Mouse (Mus musculus): ENCODE data around the gene Stard5. TPM values are rescaled to one million over a fixed set of nuclear protein-coding genes. Genes with fewer than 3 reads are reported as not detected.

Gene Stard5
- polyA plus RNA-seq, 1 experiment from 2014 or later, result 8.1 TPM

DNA sequence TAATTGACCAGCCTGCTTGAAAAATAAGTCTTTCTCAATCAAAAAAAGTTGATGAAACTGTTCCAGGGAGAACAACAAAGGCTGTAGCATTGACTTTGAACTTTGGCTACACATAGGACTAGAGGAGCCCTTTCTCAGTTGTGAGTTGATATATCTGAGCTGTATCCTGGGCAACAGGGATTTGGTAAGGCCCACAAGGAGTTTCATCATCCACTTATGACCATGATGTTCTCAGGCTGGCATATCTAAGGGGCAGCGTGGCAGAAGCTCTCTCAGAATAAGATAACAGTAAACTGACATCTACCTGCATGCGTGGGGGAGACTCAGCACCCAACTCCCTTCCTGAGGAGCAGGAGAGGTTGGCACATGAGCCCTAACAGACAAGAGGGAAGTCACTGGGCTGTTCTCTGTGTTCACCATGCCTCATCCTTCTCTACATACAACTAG, 21.9 kb downstream of the Stard5 start:
- no peak for ATAC-seq
- Histone ChIP-seq H3K4me2 (ENCODE audit: low read length) (no peak overlapping the region), H3K36me3 (ENCODE audit: control insufficient read depth, insufficient read depth, low read length) (no peaks in the 10 kb centered on the region), H3K27ac (ENCODE audit: low read depth, low read length) (no peak overlapping the region), H3K9ac (ENCODE audit: low read length) (no peak overlapping the region), H3K9me3 (replicated peaks; ENCODE audit: control insufficient read depth, low read length) (no peaks in the 10 kb centered on the region), H3K4me3 (ENCODE audit: low read depth, low read length) (no peak overlapping the region), H3K27me3 (replicated peaks; ENCODE audit: control insufficient read depth, insufficient read depth, low read length) (no peaks in the 10 kb centered on the region), H3K4me1 (ENCODE audit: control insufficient read depth, insufficient read depth, low read length) (no peaks in the 10 kb centered on the region)
- 89% methylated on average over 2 of the region's 2 CpGs for WGBS
- no peak for DNase-seq (ENCODE audit: low spot score)

- H3K27ac ChIP-seq (ENCODE audit: low read depth, low read length), result no peak overlapping the region
- DNase-seq (ENCODE audit: low spot score) (no peak), ATAC-seq (no peak)
- no peak overlapping the region for H3K4me2 ChIP-seq (ENCODE audit: low read length)
- no peaks in the 10 kb centered on the region for H3K27me3 ChIP-seq (replicated peaks; ENCODE audit: control insufficient read depth, insufficient read depth, low read length)
- no peak overlapping the region for H3K4me3 ChIP-seq (ENCODE audit: low read depth, low read length)
- H3K36me3 ChIP-seq (ENCODE audit: control insufficient read depth, insufficient read depth, low read length), result no peaks in the 10 kb centered on the region
- H3K9me3 ChIP-seq (replicated peaks; ENCODE audit: control insufficient read depth, low read length), result no peaks in the 10 kb centered on the region
- no peak overlapping the region for H3K9ac ChIP-seq (ENCODE audit: low read length)
- H3K4me1 ChIP-seq (ENCODE audit: control insufficient read depth, insufficient read depth, low read length), result no peaks in the 10 kb centered on the region
- 85% methylated on average over 2 of the region's 2 CpGs for WGBS
These were observed 22.4 kb downstream of the Stard5 start for GRCm38 (mm10) chr7:83654196-83654595.

GRCm38 (mm10) chr7:83654938-83655630, 23.3 kb downstream of the Stard5 start:
- Histone ChIP-seq H3K27me3 (replicated peaks; ENCODE audit: control insufficient read depth, insufficient read depth, low read length) (no peaks in the 10 kb centered on the region), H3K36me3 (ENCODE audit: control insufficient read depth, insufficient read depth, low read length) (no peaks in the 10 kb centered on the region), H3K4me1 (ENCODE audit: control insufficient read depth, insufficient read depth, low read length) (no peaks in the 10 kb centered on the region), H3K27ac (ENCODE audit: low read depth, low read length) (no peak overlapping the region), H3K4me2 (ENCODE audit: low read length) (no peak overlapping the region), H3K4me3 (ENCODE audit: low read depth, low read length) (no peak overlapping the region), H3K9me3 (replicated peaks; ENCODE audit: control insufficient read depth, low read length) (no peaks in the 10 kb centered on the region), H3K9ac (ENCODE audit: low read length) (no peak overlapping the region)
- ATAC-seq, result no peak
- WGBS, result 79% methylated on average over 5 of the region's 5 CpGs
- no peak for DNase-seq (ENCODE audit: low spot score)

GRCm38 (mm10) chr7:83658716-83659115, 27.0 kb downstream of the Stard5 start:
- DNase-seq (ENCODE audit: low spot score) (no peak), ATAC-seq (peak; percentile 12; the same call in 1 of the 2 replicates)
- H3K36me3 ChIP-seq (ENCODE audit: control insufficient read depth, insufficient read depth, low read length), result no peaks in the 10 kb centered on the region
- no peak overlapping the region for H3K4me3 ChIP-seq (ENCODE audit: low read depth, low read length)
- H3K27ac ChIP-seq (ENCODE audit: low read depth, low read length), result no peak overlapping the region
- 71% methylated on average over 1 of the region's 1 CpGs for WGBS
- H3K9ac ChIP-seq (ENCODE audit: low read length), result no peak overlapping the region
- no peak overlapping the region for H3K4me2 ChIP-seq (ENCODE audit: low read length)
- H3K4me1 ChIP-seq (ENCODE audit: control insufficient read depth, insufficient read depth, low read length), result no peaks in the 10 kb centered on the region
- no peaks in the 10 kb centered on the region for H3K27me3 ChIP-seq (replicated peaks; ENCODE audit: control insufficient read depth, insufficient read depth, low read length)
- H3K9me3 ChIP-seq (replicated peaks; ENCODE audit: control insufficient read depth, low read length), result no peaks in the 10 kb centered on the region

DNA sequence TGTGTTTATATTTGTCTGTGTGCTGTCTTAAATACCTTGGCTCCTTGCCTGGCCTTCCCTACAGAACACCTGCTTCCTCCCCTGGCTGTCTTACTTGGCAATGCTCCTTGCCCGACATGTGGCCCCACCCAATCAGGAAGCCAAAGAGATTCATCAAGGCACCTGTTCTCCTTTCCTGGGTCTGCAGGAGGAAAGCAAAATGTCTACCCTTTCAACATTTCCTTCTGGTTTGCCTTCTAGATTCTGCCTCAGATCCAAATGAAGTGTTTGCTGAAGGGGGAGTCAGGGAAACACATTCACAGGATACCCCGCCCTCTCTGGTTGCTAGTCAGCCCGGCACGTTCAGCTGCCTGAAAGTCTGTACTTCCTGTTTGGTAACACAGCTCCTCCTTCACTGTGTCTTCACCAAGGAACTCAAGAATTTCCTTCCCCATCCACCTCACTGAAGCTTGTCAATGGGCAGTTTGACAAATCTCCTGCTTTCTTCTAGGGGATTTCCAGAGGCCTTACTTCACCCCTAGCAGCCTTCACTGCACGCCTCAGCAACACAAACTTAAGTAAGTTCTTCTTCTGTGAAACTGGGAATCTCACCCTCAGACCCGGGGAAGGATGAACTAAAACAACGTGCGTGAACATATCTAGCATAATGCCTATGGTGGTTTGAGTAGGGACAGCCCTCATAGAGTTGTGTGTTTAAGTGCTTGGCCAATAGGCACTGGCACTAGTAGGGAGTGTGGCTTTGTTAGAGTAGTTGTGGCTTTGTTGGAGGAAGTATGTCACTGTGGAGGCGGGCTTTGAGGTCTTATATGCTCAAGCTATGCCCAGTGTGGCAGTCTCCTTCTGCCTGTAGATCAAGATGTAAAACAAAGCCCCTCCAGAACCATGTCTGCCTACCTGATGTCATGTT, 27.7 kb downstream of the Stard5 start:
- Histone ChIP-seq H3K9me3 (replicated peaks; ENCODE audit: control insufficient read depth, low read length) (no peaks in the 10 kb centered on the region), H3K27ac (ENCODE audit: low read depth, low read length) (no peak overlapping the region; the same call in 1 of the 2 replicates), H3K27me3 (replicated peaks; ENCODE audit: control insufficient read depth, insufficient read depth, low read length) (no peaks in the 10 kb centered on the region), H3K36me3 (ENCODE audit: control insufficient read depth, insufficient read depth, low read length) (no peaks in the 10 kb centered on the region), H3K9ac (ENCODE audit: low read length) (no peak overlapping the region), H3K4me1 (ENCODE audit: control insufficient read depth, insufficient read depth, low read length) (no peaks in the 10 kb centered on the region), H3K4me3 (ENCODE audit: low read depth, low read length) (no peak overlapping the region), H3K4me2 (ENCODE audit: low read length) (no peak overlapping the region)
- WGBS, result 83% methylated on average over 9 of the region's 9 CpGs
- peak; percentile 66 for DNase-seq (ENCODE audit: low spot score)
- ATAC-seq, result peak; percentile 52; the same call in 1 of the 2 replicates

DNA sequence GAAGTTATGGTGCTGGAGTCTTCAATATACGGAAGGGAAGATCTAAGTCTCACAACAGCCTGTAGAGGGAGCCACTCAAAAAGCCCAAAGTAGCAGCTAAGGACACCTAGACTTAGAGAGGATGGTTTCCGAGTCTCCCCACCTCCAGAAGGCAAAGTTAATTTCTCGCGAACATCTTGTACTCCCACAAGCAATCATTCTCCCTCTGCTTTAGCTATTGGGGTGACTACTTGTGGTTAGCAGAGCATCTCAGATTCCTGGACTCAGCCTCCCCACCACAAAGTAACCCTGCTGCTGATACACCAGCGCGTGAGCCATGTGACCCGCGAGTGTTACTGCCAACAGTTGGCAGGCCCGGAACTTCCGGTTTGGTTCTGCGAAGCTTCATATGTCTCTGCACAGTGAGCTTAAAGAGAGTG, 28.5 kb downstream of the Stard5 start:
- ATAC-seq, result no peak
- no peak for DNase-seq (ENCODE audit: low spot score)
- Histone ChIP-seq H3K4me1 (ENCODE audit: control insufficient read depth, insufficient read depth, low read length) (no peaks in the 10 kb centered on the region), H3K27ac (ENCODE audit: low read depth, low read length) (no peak overlapping the region), H3K4me2 (ENCODE audit: low read length) (no peak overlapping the region), H3K27me3 (replicated peaks; ENCODE audit: control insufficient read depth, insufficient read depth, low read length) (no peaks in the 10 kb centered on the region), H3K4me3 (ENCODE audit: low read depth, low read length) (no peak overlapping the region), H3K9ac (ENCODE audit: low read length) (no peak overlapping the region), H3K36me3 (ENCODE audit: control insufficient read depth, insufficient read depth, low read length) (no peaks in the 10 kb centered on the region), H3K9me3 (replicated peaks; ENCODE audit: control insufficient read depth, low read length) (no peaks in the 10 kb centered on the region)
- WGBS, result 93% methylated on average over 11 of the region's 11 CpGs

GRCm38 (mm10) chr7:83661031-83661430, 29.3 kb downstream of the Stard5 start:
- H3K9me3 ChIP-seq (replicated peaks; ENCODE audit: control insufficient read depth, low read length), result no peaks in the 10 kb centered on the region
- no peak overlapping the region for H3K27ac ChIP-seq (ENCODE audit: low read depth, low read length)
- H3K36me3 ChIP-seq (ENCODE audit: control insufficient read depth, insufficient read depth, low read length), result no peaks in the 10 kb centered on the region
- ATAC-seq, result no peak
- 95% methylated on average over 10 of the region's 10 CpGs for WGBS
- no peak overlapping the region for H3K4me2 ChIP-seq (ENCODE audit: low read length)
- no peak overlapping the region for H3K4me3 ChIP-seq (ENCODE audit: low read depth, low read length)
- no peaks in the 10 kb centered on the region for H3K27me3 ChIP-seq (replicated peaks; ENCODE audit: control insufficient read depth, insufficient read depth, low read length)
- H3K4me1 ChIP-seq (ENCODE audit: control insufficient read depth, insufficient read depth, low read length), result no peaks in the 10 kb centered on the region
- no peak for DNase-seq (ENCODE audit: low spot score)
- no peak overlapping the region for H3K9ac ChIP-seq (ENCODE audit: low read length)

- Histone ChIP-seq H3K36me3 (ENCODE audit: control insufficient read depth, insufficient read depth, low read length) (no peaks in the 10 kb centered on the region), H3K27me3 (replicated peaks; ENCODE audit: control insufficient read depth, insufficient read depth, low read length) (no peaks in the 10 kb centered on the region), H3K9ac (ENCODE audit: low read length) (no peak overlapping the region), H3K27ac (ENCODE audit: low read depth, low read length) (no peak overlapping the region), H3K4me2 (ENCODE audit: low read length) (no peak overlapping the region), H3K9me3 (replicated peaks; ENCODE audit: control insufficient read depth, low read length) (no peaks in the 10 kb centered on the region), H3K4me3 (ENCODE audit: low read depth, low read length) (no peak overlapping the region), H3K4me1 (ENCODE audit: control insufficient read depth, insufficient read depth, low read length) (no peaks in the 10 kb centered on the region)
- WGBS, result 96% methylated on average over 3 of the region's 3 CpGs
- no peak for DNase-seq (ENCODE audit: low spot score)
- ATAC-seq, result no peak
These were observed 30.0 kb downstream of the Stard5 start for GRCm38 (mm10) chr7:83661763-83662162.
